Mouse (Mus musculus): Measurements from ENCODE around the gene Dcst1.

- no peak for TF ChIP-seq CTCF (IDR thresholded peaks at IDR 0.05; ENCODE audit: insufficient read depth, low read depth, low read length)
- no peak; the same call in 1 of the 2 replicates for TF ChIP-seq POLR2A (IDR thresholded peaks at IDR 0.05; ENCODE audit: insufficient read depth, low read depth, low read length)
These were observed 44.4 kb downstream of the Dcst1 start for GRCm38 (mm10) chr3:89320581-89321182.
